Mouse (Mus musculus): ENCODE measurements around the gene Olfr1395.

The Olfr1395 gene

DNA sequence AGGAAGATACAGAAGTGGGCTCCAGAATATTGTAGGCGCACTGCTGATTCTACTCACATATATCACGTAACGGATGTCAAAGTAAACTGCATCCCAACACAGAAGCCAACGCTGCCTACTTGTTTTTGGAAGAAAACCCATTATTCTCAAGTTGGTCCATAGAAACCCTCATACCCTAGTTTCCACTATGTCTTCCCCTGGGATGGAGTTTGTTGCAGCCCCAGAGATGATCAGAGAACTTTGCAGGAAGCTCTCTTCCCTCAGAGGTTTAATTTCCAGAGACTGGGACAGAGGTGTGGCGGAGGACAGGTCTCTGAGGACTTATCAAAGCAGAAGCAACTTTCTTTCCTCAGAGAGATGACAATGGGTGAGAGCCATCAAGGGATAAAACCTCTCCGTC is at the start of gene Olfr1395:
Gene Olfr1395 (plus strand): TSS at position 301 of the 400 bp plus-strand sequence.
- no peak for DNase-seq (ENCODE audit: low spot score)

DNA sequence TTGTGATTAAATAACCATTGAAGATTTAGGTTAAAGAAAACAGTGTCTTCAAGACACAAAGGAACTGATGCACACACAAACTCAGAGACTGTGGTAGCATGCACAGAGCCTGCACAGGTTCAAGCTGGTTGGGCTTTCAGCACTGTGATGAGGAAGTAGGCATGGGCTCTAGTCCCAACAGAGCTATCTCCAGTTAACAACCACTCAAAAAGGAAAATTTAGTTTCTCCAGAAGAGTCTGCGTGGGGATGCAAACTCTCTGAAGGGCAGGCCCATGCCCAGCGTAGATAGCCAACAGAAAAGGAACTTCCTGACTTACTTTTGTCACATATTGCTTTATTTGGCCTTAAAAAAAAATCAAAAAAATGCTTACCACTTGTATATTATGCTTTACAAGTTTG is 49.3 kb upstream of the Olfr1395 start:
- no peak for DNase-seq (ENCODE audit: low spot score)

DNA sequence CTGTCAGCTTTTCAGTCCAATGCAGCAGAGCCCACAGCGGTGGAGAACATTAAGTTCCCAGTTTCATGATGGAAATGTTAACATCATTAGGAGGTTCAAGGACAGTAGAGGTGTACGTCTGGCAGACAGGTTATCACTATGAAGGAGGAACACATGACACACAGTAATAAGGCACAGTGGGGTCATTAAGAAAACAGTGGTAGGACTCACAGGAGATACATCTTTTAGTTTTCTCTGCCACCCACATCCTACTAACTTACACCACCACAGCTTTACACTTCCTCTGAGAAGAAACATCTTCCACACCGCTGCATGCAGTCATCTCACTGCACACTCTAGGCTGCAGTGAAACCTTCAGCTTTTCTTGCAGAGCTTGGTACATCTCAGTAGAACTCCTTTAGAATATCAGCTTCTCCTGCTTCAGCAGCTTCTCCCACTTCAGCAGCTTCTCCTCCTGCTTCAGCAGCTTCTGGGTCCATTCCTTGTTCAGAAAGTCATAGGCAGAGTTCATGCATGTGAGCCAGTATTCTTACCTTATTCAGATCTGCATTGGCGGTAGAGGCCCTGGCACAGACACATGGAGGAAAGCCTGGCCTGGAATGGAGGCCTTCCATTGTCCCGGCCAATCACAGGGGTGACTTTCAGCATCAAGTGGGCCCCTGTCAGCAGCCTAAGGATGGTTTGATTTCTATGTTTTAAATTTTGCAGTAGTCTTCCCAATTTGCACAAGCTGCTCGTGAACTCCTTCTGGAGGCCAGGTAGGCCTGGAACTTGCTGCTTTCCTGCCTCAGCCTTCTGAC is 48.0 kb upstream of the Olfr1395 start:
- no peak for DNase-seq (ENCODE audit: low spot score)

GRCm38 (mm10) chr11:49095367-49095766 is 46.7 kb upstream of the Olfr1395 start:
- DNase-seq (ENCODE audit: low spot score): no peak

DNA sequence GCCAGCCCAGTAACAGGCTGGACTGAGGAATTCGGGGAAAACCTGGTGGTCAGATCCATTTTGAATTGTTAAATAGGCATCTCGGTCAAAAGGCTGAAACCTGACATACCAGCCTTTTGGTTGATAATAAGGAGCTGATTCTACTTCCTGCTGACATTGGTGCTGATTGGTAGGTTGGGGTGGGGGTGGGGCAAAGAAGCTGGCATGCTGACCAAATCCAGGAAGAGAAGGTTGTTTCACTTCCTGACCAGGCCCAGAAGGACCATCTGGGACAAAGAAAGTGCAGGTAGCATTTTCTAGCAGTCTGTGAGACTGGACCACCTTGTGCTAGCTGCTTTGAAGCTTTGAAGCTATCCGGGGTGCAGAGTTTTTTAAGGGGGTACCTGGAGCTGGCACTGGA is 41.7 kb upstream of the Olfr1395 start:
- DNase-seq (ENCODE audit: low spot score): no peak

DNA sequence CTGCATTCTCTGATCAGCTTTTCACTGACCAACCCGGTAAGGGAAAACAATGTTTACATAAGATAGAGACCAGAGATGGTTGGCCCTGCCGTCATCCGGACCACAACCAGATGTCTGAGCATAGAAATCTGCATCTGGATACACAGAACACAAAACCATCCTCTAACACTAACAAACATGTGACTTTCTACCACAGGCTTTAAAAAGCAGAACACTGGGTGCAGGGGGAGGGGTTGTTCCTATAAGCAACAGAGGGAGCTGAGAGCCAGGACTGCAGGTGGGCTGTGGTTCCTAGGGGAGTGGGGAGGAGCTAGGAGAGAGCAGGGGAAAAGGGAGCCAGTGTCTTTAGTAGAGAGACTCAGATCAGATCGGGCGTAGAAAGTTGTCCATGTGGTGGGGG is 40.6 kb upstream of the Olfr1395 start:
- no peak for DNase-seq (ENCODE audit: low spot score)

- peak; percentile 67 for DNase-seq (ENCODE audit: low spot score)
Measured at GRCm38 (mm10) chr11:49103047-49103693, 38.9 kb upstream of the Olfr1395 start.

DNA sequence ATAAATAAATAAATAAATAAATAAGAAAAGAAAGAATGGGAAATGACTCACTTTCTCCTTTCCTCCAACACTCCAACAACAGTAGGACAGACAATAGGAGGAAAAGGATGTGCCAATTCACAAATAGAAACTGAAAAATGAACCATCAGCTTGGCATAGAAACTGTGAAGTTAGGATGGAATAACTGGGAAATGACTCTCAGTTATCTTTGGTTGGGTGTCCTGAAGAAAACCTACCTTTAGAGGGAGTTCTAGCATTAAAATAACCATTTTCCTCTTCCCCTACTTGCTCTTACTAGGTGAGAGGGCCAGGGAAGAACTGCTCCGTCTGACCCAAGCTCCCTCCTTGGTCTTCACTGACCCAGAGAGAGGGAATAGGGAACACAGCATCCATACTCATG is 36.3 kb upstream of the Olfr1395 start:
- no peak for DNase-seq (ENCODE audit: low spot score)

GRCm38 (mm10) chr11:49107650-49108537 is 34.2 kb upstream of the Olfr1395 start:
- no peak for DNase-seq (ENCODE audit: low spot score)

GRCm38 (mm10) chr11:49108833-49109232 is 33.2 kb upstream of the Olfr1395 start:
- DNase-seq (ENCODE audit: low spot score): no peak

DNA sequence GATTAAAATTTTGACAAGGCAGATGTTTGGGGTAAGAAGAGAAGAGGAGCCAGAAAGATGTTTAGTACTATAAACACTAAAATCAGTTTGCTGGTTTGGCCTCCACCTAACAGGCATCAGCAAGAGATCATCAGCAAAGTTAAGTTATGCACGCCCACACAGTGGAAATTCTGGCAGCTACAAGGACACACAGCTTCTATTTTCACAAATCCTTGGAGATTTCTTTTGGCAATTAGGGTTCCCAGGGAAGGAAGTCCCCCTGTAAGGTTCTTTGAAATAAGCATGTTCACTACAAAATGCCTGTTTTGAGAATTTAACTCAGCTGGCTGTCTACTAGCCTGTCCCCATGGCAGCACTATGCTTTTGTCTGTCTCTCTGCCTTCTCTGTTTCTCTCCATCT is 31.1 kb upstream of the Olfr1395 start:
- no peak for DNase-seq (ENCODE audit: low spot score)

GRCm38 (mm10) chr11:49112624-49113219 is 29.4 kb upstream of the Olfr1395 start:
- DNase-seq (ENCODE audit: low spot score): no peak

DNA sequence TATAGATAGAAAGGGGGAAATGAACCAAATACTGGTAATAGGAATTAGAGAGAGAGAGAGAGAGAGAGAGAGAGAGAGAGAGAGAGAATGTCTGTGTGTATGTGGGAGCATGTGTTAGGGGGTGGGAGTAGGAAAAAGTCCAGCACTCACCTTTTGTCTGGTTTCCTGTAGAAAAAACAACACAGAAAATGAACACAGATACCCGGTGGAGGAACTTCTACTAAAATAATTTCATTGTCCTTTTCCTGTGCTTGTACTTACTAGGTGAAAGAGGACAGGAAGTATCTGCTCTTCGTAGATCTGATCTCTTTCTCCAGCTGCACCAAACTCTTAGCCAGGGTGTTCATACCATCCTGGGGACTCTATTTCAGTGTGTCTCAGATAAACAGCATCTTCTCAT is 27.9 kb upstream of the Olfr1395 start:
- no peak for DNase-seq (ENCODE audit: low spot score)

- DNase-seq (ENCODE audit: low spot score): no peak
Measured at GRCm38 (mm10) chr11:49114774-49115173, 27.3 kb upstream of the Olfr1395 start, which contains the start of gene Olfr1396. Gene Olfr1396 (minus strand): TSS chr11:49114874.

DNA sequence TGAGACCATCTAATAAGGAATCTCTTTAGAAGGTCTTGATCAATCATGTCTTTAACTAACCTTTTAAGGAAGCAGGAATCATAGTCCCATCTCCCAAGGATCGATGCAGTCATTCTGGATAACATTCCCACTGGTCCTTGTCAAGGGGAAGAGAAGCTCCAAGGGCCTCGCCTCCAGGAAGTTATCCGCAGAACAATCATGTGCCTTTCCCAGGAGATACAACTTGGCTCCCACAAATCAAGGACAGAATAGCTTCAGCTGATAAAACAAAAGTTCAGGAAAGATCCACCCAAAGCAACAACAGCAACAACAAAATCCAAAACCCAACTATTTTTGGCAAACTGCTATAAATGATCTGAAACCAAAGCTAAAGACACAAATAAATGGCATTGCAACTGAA is 22.4 kb upstream of the Olfr1395 start:
- no peak for DNase-seq (ENCODE audit: low spot score)

GRCm38 (mm10) chr11:49124169-49124568 is 17.9 kb upstream of the Olfr1395 start:
- no peak for DNase-seq (ENCODE audit: low spot score)

DNA sequence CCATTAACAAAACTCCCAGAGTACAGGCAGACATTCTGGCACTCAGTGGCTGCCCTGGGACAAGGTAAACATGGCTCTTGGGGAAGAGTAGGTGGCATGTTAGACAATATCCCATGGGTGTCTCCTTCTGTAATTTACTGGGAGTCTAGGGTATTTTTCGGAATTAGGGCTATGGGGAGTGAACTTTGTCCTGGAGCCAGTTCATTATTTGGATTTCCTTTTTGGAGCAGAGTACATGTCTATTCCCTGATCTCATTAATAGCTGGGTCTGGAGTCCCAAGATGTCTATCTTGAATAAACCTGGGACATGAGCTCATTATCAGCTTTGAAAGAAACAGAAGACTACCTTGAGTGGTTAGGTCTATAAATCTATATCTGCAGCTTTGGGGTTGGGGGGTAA is 12.0 kb downstream of the Olfr1395 start, which contains the start of gene Olfr1394:
Gene Olfr1394 (plus strand): TSS at position 301 of the 400 bp plus-strand sequence.
- DNase-seq (ENCODE audit: low spot score): no peak

GRCm38 (mm10) chr11:49156821-49157814 is 15.0 kb downstream of the Olfr1395 start:
- no peak for DNase-seq (ENCODE audit: low spot score)

- DNase-seq (ENCODE audit: low spot score): no peak
Measured at GRCm38 (mm10) chr11:49168839-49169611, 27.0 kb downstream of the Olfr1395 start.

- no peak for DNase-seq (ENCODE audit: low spot score)
Measured at GRCm38 (mm10) chr11:49170576-49170975, 28.5 kb downstream of the Olfr1395 start.
